Mouse (Mus musculus) hindbrain, embryonic 16.5 days (tissue): ENCODE measurements around the gene Aqp9. TPM values are rescaled to one million over a fixed set of nuclear protein-coding genes. Genes with fewer than 3 reads are reported as not detected.

Experiments used
- ATAC-seq: fragments of 200-750 bp; cut with Nextera tagmentation; 2 replicates; pipeline ENCODE4 v1.8.0; 2017; ENCODE audit warnings: moderate TSS enrichment, moderate library complexity
- H3K27ac ChIP-seq: fragments of 300-500 bp; sonication (generic); 2 replicates; pipeline ENCODE4 v1.5.1; 2014; ENCODE audit warnings: low read depth, mild to moderate bottlenecking, control low read depth, low read length, moderate library complexity
- H3K27me3 ChIP-seq: fragments of 300-500 bp; sonication (generic); replicated peaks from 2 replicates; pipeline ENCODE4 v1.6.1; 2014; ENCODE audit warnings: low read length; ENCODE audit not compliant: control insufficient read depth, insufficient read depth
- H3K36me3 ChIP-seq: fragments of 300-500 bp; sonication (generic); 2 replicates; pipeline ENCODE4 v1.6.1; 2014; ENCODE audit warnings: mild to moderate bottlenecking, low read length, moderate library complexity, mixed read lengths; ENCODE audit not compliant: control insufficient read depth, insufficient read depth
- H3K4me1 ChIP-seq: fragments of 300-500 bp; sonication (generic); 2 replicates; pipeline ENCODE4 v1.6.1; 2014; ENCODE audit warnings: low read depth, low read length; ENCODE audit not compliant: control insufficient read depth, insufficient read depth
- H3K4me2 ChIP-seq: fragments of 300-500 bp; sonication (generic); 2 replicates; pipeline ENCODE4 v1.6.1; 2014; ENCODE audit warnings: mild to moderate bottlenecking, low read length, control low read depth, moderate library complexity
- H3K4me3 ChIP-seq: fragments of 300-500 bp; sonication (generic); 2 replicates; pipeline ENCODE4 v1.5.1; 2014; ENCODE audit warnings: mild to moderate bottlenecking, low read length, control low read depth, moderate library complexity
- H3K9ac ChIP-seq: fragments of 300-500 bp; sonication (generic); 2 replicates; pipeline ENCODE4 v1.6.1; 2014; ENCODE audit warnings: low read depth, mild to moderate bottlenecking, control low read depth, low read length, moderate library complexity
- H3K9me3 ChIP-seq: fragments of 300-500 bp; sonication (generic); 2 replicates; pipeline ENCODE4 v1.6.1; 2014; ENCODE audit warnings: mild to moderate bottlenecking, low read length, moderate library complexity; ENCODE audit not compliant: control insufficient read depth
- WGBS: fragments of 180-500 bp; shearing (Covaris S2); extraction: QIAGEN DNeasy Blood & Tissue Kit; methylation state at CpG from one replicate; pipeline ENCODE4 v1.1.7; 2014; 5-methylcytosine and 5-hydroxymethylcytosine counted together
- polyA plus RNA-seq: library from polyadenylated mRNA; unstranded; fragments of >200 nt; fragmentation: Nextera tagmentation; extraction: Ambion mirVana; gene quantifications from 2 replicates; pipeline ENCODE4 v1.2.1, GENCODE M21; 2015

The Aqp9 gene
- polyA plus RNA-seq, 1 experiment from 2014 or later = 1.9 TPM

DNA sequence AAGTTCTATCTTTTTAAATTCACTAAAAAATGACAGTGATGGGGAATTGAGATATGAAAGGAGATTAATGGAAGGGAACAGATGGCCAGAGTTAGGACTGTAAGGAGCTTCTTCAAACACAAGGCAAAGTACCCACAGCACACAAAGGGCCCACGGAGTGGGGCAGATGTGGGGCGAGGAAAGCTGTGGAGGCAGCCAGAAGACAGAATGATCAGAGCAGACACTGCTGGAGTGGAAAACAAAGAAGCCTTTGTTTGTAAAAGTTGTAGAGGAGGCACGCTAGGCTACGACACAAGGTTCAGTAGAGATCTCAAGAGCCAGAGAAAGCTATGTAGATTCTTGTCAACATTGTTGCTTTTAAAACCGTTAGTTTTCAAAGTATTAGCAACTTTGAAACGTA is 17.1 kb downstream of the Aqp9 start:
- no peak overlapping the region for H3K4me2 ChIP-seq
- no peaks in the 10 kb centered on the region for H3K36me3 ChIP-seq
- H3K9me3 ChIP-seq = no peaks in the 10 kb centered on the region
- no peaks in the 10 kb centered on the region for H3K27me3 ChIP-seq
- H3K27ac ChIP-seq = no peak overlapping the region
- no peaks in the 10 kb centered on the region for H3K4me1 ChIP-seq
- no peak overlapping the region for H3K4me3 ChIP-seq
- 39% methylated on average over 6 of the region's 6 CpGs for WGBS
- no peak overlapping the region for H3K9ac ChIP-seq
- no peak for ATAC-seq

DNA sequence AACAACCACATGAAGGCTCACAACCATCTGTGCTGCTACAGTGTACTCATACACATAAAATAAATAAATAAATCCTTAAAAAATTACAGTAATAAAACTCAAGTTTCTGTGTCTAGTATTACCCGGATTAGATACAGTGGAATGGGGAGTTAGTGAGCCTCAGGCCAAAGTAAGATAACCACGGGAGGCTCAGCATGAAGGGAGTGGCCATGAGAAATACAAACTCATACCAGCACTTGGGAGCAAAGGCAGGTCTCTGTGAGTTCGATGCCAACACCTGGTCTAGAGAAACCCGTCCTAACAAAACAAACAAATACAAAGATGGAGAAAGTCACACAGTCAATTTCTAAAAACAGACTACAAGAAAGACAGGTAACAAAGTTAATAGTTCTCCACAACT is 18.3 kb downstream of the Aqp9 start:
- no peaks in the 10 kb centered on the region for H3K9me3 ChIP-seq
- no peak overlapping the region for H3K4me2 ChIP-seq
- no peak for ATAC-seq
- H3K4me3 ChIP-seq = no peak overlapping the region
- no peaks in the 10 kb centered on the region for H3K27me3 ChIP-seq
- no peak overlapping the region for H3K9ac ChIP-seq
- 90% methylated on average over 4 of the region's 4 CpGs for WGBS
- no peak overlapping the region for H3K27ac ChIP-seq
- no peaks in the 10 kb centered on the region for H3K4me1 ChIP-seq
- no peaks in the 10 kb centered on the region for H3K36me3 ChIP-seq

DNA sequence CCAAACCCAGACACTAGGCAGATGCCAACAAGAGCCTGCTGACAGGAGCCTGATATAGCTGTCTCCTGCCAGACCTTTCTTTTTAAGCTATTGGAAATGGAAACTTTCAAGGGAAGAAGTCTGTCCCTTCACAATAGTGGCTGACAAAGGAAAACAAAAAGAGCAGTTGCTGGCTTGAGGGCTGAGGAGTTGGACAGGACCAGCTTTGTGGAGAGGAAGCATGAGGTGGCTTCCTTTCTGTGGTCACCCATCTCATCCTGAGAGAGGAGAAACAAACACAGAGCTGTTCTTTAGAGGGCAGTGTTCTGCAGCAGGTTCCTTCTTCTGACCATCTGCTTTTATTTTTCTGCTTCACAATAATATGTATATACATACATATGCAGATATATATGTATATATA is 19.6 kb downstream of the Aqp9 start:
- H3K4me1 ChIP-seq = no peaks in the 10 kb centered on the region
- H3K27ac ChIP-seq = no peak overlapping the region
- H3K4me2 ChIP-seq = no peak overlapping the region
- no peaks in the 10 kb centered on the region for H3K27me3 ChIP-seq
- ATAC-seq = no peak
- H3K9me3 ChIP-seq = no peaks in the 10 kb centered on the region
- H3K36me3 ChIP-seq = no peaks in the 10 kb centered on the region
- H3K4me3 ChIP-seq = no peak overlapping the region
- H3K9ac ChIP-seq = no peak overlapping the region

- no peaks in the 10 kb centered on the region for H3K9me3 ChIP-seq
- no peak for ATAC-seq
- WGBS = 85% methylated on average over 10 of the region's 10 CpGs
- H3K4me1 ChIP-seq = no peaks in the 10 kb centered on the region
- H3K27ac ChIP-seq = no peak overlapping the region
- H3K36me3 ChIP-seq = no peaks in the 10 kb centered on the region
- H3K9ac ChIP-seq = no peak overlapping the region
- no peaks in the 10 kb centered on the region for H3K27me3 ChIP-seq
- H3K4me3 ChIP-seq = no peak overlapping the region
- no peak overlapping the region for H3K4me2 ChIP-seq
These were observed 22.3 kb downstream of the Aqp9 start for GRCm38 (mm10) chr9:71146210-71146609.

- Histone ChIP-seq H3K9me3 (no peaks in the 10 kb centered on the region), H3K36me3 (no peaks in the 10 kb centered on the region), H3K27ac (no peak overlapping the region), H3K9ac (no peak overlapping the region), H3K4me3 (no peak overlapping the region), H3K4me1 (no peaks in the 10 kb centered on the region), H3K27me3 (no peaks in the 10 kb centered on the region), H3K4me2 (no peak overlapping the region)
- ATAC-seq = no peak
- 90% methylated on average over 8 of the region's 8 CpGs for WGBS
These were observed 28.3 kb downstream of the Aqp9 start for GRCm38 (mm10) chr9:71140205-71140604.

DNA sequence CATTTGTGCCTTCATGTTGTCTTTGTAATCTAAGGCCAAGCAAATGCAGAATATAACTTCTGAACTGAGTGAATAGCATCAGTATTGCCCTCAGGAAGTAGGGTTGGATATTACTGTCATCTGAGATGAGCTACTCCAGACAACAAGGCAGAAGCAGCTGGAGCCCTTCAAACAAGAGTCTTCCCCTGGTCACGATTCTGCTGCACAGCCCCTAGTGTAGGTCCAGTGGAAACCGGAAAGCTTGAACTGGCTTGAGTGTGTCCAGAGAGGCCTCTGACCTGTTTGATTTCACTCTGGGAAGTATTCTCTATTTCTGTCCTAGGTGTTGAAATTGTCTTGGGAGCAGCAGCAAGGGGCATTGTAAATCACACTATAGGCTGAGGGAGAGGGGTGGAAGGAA is 29.5 kb downstream of the Aqp9 start:
- no peak overlapping the region for H3K9ac ChIP-seq
- no peak for ATAC-seq
- 85% methylated on average over 2 of the region's 2 CpGs for WGBS
- no peaks in the 10 kb centered on the region for H3K27me3 ChIP-seq
- H3K4me1 ChIP-seq = no peaks in the 10 kb centered on the region
- no peak overlapping the region for H3K4me2 ChIP-seq
- no peak overlapping the region for H3K4me3 ChIP-seq
- no peaks in the 10 kb centered on the region for H3K36me3 ChIP-seq
- no peaks in the 10 kb centered on the region for H3K9me3 ChIP-seq
- no peak overlapping the region for H3K27ac ChIP-seq

DNA sequence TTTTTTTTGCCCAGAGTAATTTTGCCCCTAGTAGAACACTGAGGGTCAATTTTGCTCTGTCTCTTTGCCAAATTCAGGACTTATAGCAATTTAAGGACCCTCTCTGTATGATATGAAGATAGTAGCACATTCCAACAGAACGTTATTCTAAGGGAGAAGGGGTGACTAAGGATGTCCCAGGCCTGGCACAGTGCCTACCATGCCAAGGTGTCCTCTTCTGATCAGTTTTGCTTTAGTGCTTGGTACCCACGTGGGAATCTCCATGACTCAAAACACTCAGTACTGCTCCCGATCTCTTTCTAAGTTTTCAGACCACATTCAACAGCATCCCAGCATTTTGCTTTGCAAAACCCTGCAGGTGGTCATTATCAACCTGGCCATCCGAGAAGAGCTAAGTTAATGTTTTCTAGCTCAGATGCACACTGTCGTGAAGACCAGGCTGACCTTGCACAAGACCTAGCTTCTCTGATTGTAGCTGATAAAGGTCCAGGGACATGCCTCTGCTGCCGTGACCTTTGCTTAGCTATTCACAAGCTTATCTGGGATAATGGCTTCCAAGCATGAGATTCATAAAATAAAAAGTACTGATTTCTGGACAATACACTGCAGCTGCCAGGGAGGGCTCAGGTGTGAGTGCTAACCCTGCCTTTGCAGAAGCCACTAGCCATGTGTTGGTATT is 31.1 kb downstream of the Aqp9 start:
- no peaks in the 10 kb centered on the region for H3K4me1 ChIP-seq
- H3K4me3 ChIP-seq = no peak overlapping the region
- no peak overlapping the region for H3K4me2 ChIP-seq
- H3K36me3 ChIP-seq = no peaks in the 10 kb centered on the region
- H3K27ac ChIP-seq = no peak overlapping the region
- WGBS = 78% methylated on average over 6 of the region's 6 CpGs
- no peak overlapping the region for H3K9ac ChIP-seq
- no peaks in the 10 kb centered on the region for H3K27me3 ChIP-seq
- no peak for ATAC-seq
- no peaks in the 10 kb centered on the region for H3K9me3 ChIP-seq

- Histone ChIP-seq H3K36me3 (no peaks in the 10 kb centered on the region), H3K4me1 (no peaks in the 10 kb centered on the region), H3K4me3 (no peak overlapping the region), H3K4me2 (no peak overlapping the region), H3K9ac (no peak overlapping the region), H3K27ac (no peak overlapping the region), H3K9me3 (no peaks in the 10 kb centered on the region), H3K27me3 (no peaks in the 10 kb centered on the region)
- 70% methylated on average over 5 of the region's 5 CpGs for WGBS
- ATAC-seq = no peak
These were observed 33.4 kb downstream of the Aqp9 start for GRCm38 (mm10) chr9:71135073-71135472.

DNA sequence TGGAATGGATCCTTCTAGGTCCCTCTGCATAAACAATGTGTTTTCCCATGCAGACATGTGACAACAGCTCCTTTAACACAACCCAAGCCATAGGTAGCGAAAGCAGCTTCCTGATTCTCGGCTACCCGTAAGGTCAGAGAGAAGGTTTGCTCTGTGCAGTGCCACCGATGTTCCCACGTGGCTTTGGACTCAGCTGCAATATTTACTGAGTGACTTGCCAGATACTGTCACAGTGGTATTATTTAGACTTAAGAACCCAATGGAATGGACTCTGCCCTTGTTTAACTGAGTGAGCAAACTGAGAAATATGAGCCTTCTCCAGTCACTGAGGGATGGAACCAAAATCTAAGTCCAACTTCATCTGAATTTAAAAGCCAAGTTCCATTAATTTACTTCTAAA is 35.3 kb downstream of the Aqp9 start:
- H3K9me3 ChIP-seq = no peaks in the 10 kb centered on the region

GRCm38 (mm10) chr9:71131822-71132221 is 36.7 kb downstream of the Aqp9 start:
- Histone ChIP-seq H3K27me3 (no peaks in the 10 kb centered on the region), H3K4me1 (no peaks in the 10 kb centered on the region), H3K9me3 (no peaks in the 10 kb centered on the region), H3K4me3 (no peak overlapping the region), H3K4me2 (no peak overlapping the region), H3K36me3 (no peaks in the 10 kb centered on the region), H3K27ac (no peak overlapping the region), H3K9ac (no peak overlapping the region)
- ATAC-seq = no peak
- 82% methylated on average over 5 of the region's 5 CpGs for WGBS

More for the DNA sequence above, 35.3 kb downstream of the Aqp9 start:
- H3K4me1 ChIP-seq = no peaks in the 10 kb centered on the region
- WGBS = 90% methylated on average over 5 of the region's 5 CpGs
- ATAC-seq = no peak
- H3K4me2 ChIP-seq = no peak overlapping the region
- H3K27ac ChIP-seq = no peak overlapping the region
- H3K9ac ChIP-seq = no peak overlapping the region
- H3K4me3 ChIP-seq = no peak overlapping the region
- no peaks in the 10 kb centered on the region for H3K27me3 ChIP-seq
- no peaks in the 10 kb centered on the region for H3K36me3 ChIP-seq
